Mouse (Mus musculus) stomach, embryonic 14.5 days (tissue): Measurements from ENCODE around the gene Uhrf1bp1. TPM values are rescaled to one million over a fixed set of nuclear protein-coding genes. Genes with fewer than 3 reads are reported as not detected.

ENCODE experiments used
- ATAC-seq: fragments of 200-750 bp; cut with Nextera tagmentation; 2 replicates; pipeline ENCODE4 v1.8.0; 2017; ENCODE audit warnings: low read depth, moderate TSS enrichment; ENCODE audit not compliant: insufficient number of reproducible peaks, insufficient read depth, low FRiP score
- H3K27ac ChIP-seq: fragments of 300-500 bp; sonication (generic); 2 replicates; pipeline ENCODE4 v1.5.1; 2014; ENCODE audit warnings: mild to moderate bottlenecking, low read length, moderate library complexity, mixed read lengths
- H3K27me3 ChIP-seq: fragments of 300-500 bp; sonication (generic); 2 replicates; pipeline ENCODE4 v1.6.1; 2014; ENCODE audit warnings: low read length, control low read depth, mixed read lengths; ENCODE audit not compliant: control insufficient read depth, insufficient read depth
- H3K36me3 ChIP-seq: fragments of 300-500 bp; sonication (generic); 2 replicates; pipeline ENCODE4 v1.6.1; 2014; ENCODE audit warnings: mild to moderate bottlenecking, control low read depth, low read length, moderate library complexity, mixed read lengths; ENCODE audit not compliant: control insufficient read depth, insufficient read depth
- H3K4me1 ChIP-seq: fragments of 300-500 bp; sonication (generic); 2 replicates; pipeline ENCODE4 v1.6.1; 2014; ENCODE audit warnings: low read length, control low read depth, mixed read lengths; ENCODE audit not compliant: control insufficient read depth, insufficient read depth
- H3K4me2 ChIP-seq: fragments of 300-500 bp; sonication (generic); replicated peaks from 2 replicates; pipeline ENCODE4 v1.6.1; 2014; ENCODE audit warnings: low read depth, low read length, control low read depth
- H3K4me3 ChIP-seq: fragments of 300-500 bp; sonication (generic); 2 replicates; pipeline ENCODE4 v1.5.1; 2014; ENCODE audit warnings: low read depth, low read length, control low read depth
- H3K9ac ChIP-seq: fragments of 300-500 bp; sonication (generic); replicated peaks from 2 replicates; pipeline ENCODE4 v1.6.1; 2014; ENCODE audit warnings: low read depth, mild to moderate bottlenecking, control low read depth, low read length, moderate library complexity, mixed read lengths
- H3K9me3 ChIP-seq: fragments of 300-500 bp; sonication (generic); 2 replicates; pipeline ENCODE4 v1.6.1; 2016; ENCODE audit warnings: low read depth, low read length, control low read depth; ENCODE audit not compliant: control insufficient read depth
- WGBS: fragments of 180-500 bp; shearing (Covaris S2); extraction: QIAGEN DNeasy Blood & Tissue Kit; methylation state at CpG from one replicate; pipeline ENCODE4 v1.1.7; 2014; 5-methylcytosine and 5-hydroxymethylcytosine counted together
- polyA plus RNA-seq: library from polyadenylated mRNA; unstranded; fragments of >200 nt; fragmentation: Nextera tagmentation; extraction: Ambion mirVana; gene quantifications from 2 replicates; pipeline ENCODE4 v1.2.1, GENCODE M21; 2014

The Uhrf1bp1 gene
- polyA plus RNA-seq, 1 experiment from 2014 or later, result 7.5 TPM

- 2% methylated on average over 39 of the region's 56 CpGs for WGBS
- Histone ChIP-seq H3K9me3 (no peaks in the 10 kb centered on the region), H3K36me3 (no peaks in the 10 kb centered on the region), H3K27me3 (no peaks in the 10 kb centered on the region), H3K9ac (peak within 1 kb of the TSS; percentile 87), H3K4me3 (peak within 1 kb of the TSS; percentile 100), H3K4me2 (peak within 1 kb of the TSS; percentile 93), H3K27ac (peak within 1 kb of the TSS; percentile 88), H3K4me1 (peaks cover 14% of the 10 kb centered on the region)
- ATAC-seq, result peak; percentile 95
Observed at GRCm38 (mm10) chr17:27820568-27821406, 35.5 kb upstream of the Uhrf1bp1 start, which contains the start of gene D17Wsu92e. TSS of gene D17Wsu92e (minus strand) at chr17:27820648.

- Histone ChIP-seq H3K9me3 (no peaks in the 10 kb centered on the region), H3K9ac (no peak overlapping the region; the same call in 1 of the 2 replicates), H3K27me3 (no peaks in the 10 kb centered on the region), H3K4me2 (peak overlapping the region; percentile 65), H3K4me3 (no peak overlapping the region), H3K27ac (peak overlapping the region; percentile 77; the same call in 1 of the 2 replicates), H3K36me3 (no peaks in the 10 kb centered on the region), H3K4me1 (peaks cover 14% of the 10 kb centered on the region)
- WGBS, result 56% methylated on average over 9 of the region's 9 CpGs
- ATAC-seq, result no peak
Observed at GRCm38 (mm10) chr17:27821407-27822338, 34.6 kb upstream of the Uhrf1bp1 start.

DNA sequence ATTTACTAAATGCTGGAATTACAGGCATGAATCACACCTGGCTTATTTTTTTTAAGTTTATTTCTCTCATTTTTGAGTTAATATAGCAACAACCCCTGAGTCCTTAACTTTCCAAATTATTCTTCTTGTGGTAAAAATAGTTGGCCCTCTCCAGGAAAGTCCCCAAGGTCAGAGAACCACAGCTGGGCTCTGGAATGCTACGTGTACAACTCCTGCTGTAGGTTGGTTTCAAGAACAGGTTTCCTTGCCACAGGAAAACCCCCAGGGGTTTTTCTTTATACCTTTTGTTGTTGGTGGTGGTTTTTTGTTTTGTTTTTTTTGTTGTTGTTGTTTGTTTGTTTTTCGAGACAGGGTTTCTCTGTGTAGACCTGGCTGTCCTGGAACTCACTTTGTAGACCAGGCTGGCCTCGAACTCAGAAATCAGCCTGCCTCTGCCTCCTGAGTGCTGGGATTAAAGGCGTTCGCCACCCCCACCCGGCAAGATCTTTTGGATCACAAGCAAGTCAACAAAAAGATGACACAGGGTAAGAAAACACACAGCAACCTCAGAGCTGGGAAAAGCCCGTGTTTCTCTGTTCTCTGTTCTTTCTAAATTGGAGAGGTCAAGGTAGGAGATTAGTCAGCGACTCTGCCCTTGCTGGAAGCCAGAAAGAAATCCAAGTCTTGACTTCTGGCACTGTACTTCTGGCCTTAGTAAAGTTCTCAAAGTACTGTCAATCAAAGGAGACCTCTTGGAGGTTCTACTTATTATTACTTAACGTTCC, 32.9 kb upstream of the Uhrf1bp1 start:
- Histone ChIP-seq H3K9ac (no peak overlapping the region), H3K9me3 (no peaks in the 10 kb centered on the region), H3K27me3 (no peaks in the 10 kb centered on the region), H3K4me2 (no peak overlapping the region), H3K4me3 (no peak overlapping the region), H3K4me1 (peaks cover 12% of the 10 kb centered on the region), H3K36me3 (no peaks in the 10 kb centered on the region), H3K27ac (no peak overlapping the region)
- no peak for ATAC-seq
- WGBS, result 74% methylated on average over 9 of the region's 9 CpGs

DNA sequence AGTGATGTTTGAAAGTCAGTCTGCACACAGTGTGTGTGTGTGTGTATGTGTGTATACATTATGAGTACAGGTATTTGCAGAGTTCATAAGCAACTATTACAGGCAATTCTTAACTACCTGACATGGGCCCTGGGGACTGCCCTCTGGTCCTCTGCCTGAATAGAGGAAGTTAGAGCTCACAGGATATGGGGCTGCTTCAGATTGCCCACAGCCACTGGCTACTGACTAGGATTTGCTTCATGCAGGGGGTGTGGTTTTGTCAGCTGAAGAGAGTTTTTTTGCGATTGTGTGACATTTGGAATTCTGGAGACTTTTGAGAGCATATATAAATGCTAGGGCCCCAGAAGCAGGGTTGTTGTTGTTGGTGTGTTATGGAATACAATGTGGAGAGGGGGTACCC, 31.3 kb upstream of the Uhrf1bp1 start:
- H3K4me3 ChIP-seq, result no peak overlapping the region
- no peak overlapping the region for H3K4me2 ChIP-seq
- ATAC-seq, result no peak
- H3K4me1 ChIP-seq, result peaks cover 3% of the 10 kb centered on the region; the same call in 1 of the 2 replicates
- WGBS, result 56% methylated on average over 1 of the region's 1 CpGs
- no peaks in the 10 kb centered on the region for H3K9me3 ChIP-seq
- H3K36me3 ChIP-seq, result no peaks in the 10 kb centered on the region
- H3K27ac ChIP-seq, result no peak overlapping the region
- no peaks in the 10 kb centered on the region for H3K27me3 ChIP-seq
- H3K9ac ChIP-seq, result no peak overlapping the region

DNA sequence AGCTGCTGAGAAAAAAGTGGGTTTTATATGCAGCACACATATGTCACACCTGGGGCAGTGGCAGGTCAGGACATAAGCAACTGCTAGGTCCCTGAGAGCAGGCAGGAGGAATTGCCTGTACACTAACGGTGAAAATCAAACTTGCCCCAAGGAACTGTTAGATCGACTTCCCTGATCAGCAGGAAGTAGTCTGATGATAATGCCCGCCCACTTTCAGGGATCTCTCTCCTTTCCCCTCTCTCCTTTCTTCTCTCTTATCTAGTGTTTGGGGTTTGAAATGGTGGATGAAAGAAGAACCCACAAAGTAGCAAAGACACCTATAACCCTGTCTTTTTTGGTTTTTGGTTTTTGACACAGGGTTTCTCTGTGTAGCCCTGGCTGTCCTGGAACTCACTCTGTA, 30.7 kb upstream of the Uhrf1bp1 start:
- ATAC-seq, result no peak
- WGBS, result 35% methylated on average over 3 of the region's 3 CpGs
- Histone ChIP-seq H3K9me3 (no peaks in the 10 kb centered on the region), H3K4me3 (peak overlapping the region; percentile 22; the same call in 1 of the 2 replicates), H3K27me3 (no peaks in the 10 kb centered on the region), H3K4me1 (peaks cover 3% of the 10 kb centered on the region; the same call in 1 of the 2 replicates), H3K9ac (no peak overlapping the region), H3K36me3 (no peaks in the 10 kb centered on the region), H3K27ac (no peak overlapping the region), H3K4me2 (peak overlapping the region; percentile 52; the same call in 1 of the 2 replicates)

DNA sequence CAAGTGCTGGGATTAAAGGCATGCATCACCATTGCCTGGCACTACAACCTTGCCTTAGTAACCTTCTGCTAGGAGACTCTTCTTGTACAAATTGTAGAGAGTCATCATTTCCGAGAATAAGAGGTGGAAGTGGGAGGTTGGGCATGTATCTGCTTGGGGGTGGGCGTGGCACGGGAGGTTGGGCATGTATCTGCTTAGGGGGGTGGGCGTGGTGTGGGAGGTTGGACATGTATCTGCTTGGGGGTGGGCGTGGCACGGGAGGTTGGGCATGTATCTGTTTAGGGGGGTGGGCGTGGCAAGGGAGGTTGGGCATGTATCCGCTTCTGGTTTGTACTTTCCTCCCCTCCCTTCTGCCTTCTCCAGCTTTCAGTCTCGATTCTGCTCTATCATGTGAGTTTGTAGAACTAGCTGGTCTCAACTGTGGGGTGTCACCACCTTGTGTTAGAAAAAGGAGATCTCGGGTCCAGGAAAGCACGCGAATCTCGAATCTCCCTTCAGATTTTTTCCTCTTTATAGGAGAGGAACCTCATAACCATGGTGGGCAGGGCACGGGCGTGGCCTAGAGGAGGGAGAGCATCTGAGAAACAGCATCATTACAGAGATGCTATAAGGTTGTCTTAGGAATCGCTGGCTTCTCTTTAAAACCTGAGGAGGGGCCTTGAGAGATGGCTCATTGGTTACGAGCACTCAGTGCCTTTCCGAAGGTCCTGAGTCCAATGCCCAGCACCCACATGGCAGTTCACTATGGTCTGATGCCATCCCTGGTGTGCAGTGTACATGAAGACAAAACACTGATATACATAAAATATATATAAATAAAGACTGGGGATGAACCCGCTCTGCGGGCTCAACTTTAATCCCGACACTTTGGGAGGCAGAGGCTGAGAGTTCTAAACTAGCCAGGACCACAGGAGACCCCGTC, 30.0 kb upstream of the Uhrf1bp1 start:
- H3K4me2 ChIP-seq, result peak overlapping the region; percentile 52
- H3K36me3 ChIP-seq, result no peaks in the 10 kb centered on the region
- 2% methylated on average over 22 of the region's 22 CpGs for WGBS
- peaks cover 3% of the 10 kb centered on the region; the same call in 1 of the 2 replicates for H3K4me1 ChIP-seq
- no peaks in the 10 kb centered on the region for H3K9me3 ChIP-seq
- H3K27ac ChIP-seq, result peak overlapping the region; percentile 69; the same call in 1 of the 2 replicates
- no peak overlapping the region for H3K9ac ChIP-seq
- ATAC-seq, result peak; percentile 76; the same call in 1 of the 2 replicates
- H3K27me3 ChIP-seq, result no peaks in the 10 kb centered on the region
- H3K4me3 ChIP-seq, result peak overlapping the region; percentile 22

- no peak for ATAC-seq
- H3K27ac ChIP-seq, result peak overlapping the region; percentile 69; the same call in 1 of the 2 replicates
- H3K9ac ChIP-seq, result no peak overlapping the region
- H3K27me3 ChIP-seq, result no peaks in the 10 kb centered on the region
- peak overlapping the region; percentile 52 for H3K4me2 ChIP-seq
- no peaks in the 10 kb centered on the region for H3K4me1 ChIP-seq
- 2% methylated on average over 9 of the region's 9 CpGs for WGBS
- H3K4me3 ChIP-seq, result peak overlapping the region; percentile 22
- H3K36me3 ChIP-seq, result no peaks in the 10 kb centered on the region
- H3K9me3 ChIP-seq, result no peaks in the 10 kb centered on the region
Observed at GRCm38 (mm10) chr17:27826908-27827383, 29.3 kb upstream of the Uhrf1bp1 start.
